ENCODE assay signal across 11 mouse cellular contexts in genomic region chr15:83740676-83741422, GRCm38 (mm10). TPM values are rescaled to one million over a fixed set of nuclear protein-coding genes. Genes with fewer than 3 reads are reported as not detected.
DNase-seq lines count a peak whose midpoint lies in the region; ATAC-seq and TF ChIP-seq lines count a peak whose summit lies in the region.
"Had no signal": no experiment of that assay in that cellular context is flagged by ENCODE, and none has a peak within 500 bp of the region (broad histone marks: within the 10 kb centered on the region; RNA-seq: fewer than 3 reads in every experiment).

No protein-coding gene starts in this region.

- no peaks in the 10 kb centered on the region for H3K9me3 ChIP-seq in forebrain, embryonic 14.5 days (replicated peaks; ENCODE audit: control insufficient read depth, low read length)
- no peaks in the 10 kb centered on the region for H3K9me3 ChIP-seq in limb, embryonic 10.5 days (replicated peaks)
- H3K9me3 ChIP-seq in stomach, embryonic 15.5 days = no peaks in the 10 kb centered on the region

- ATAC-seq in forebrain, embryonic 14.5 days = no peak
- ATAC-seq in stomach, embryonic 15.5 days (ENCODE audit: insufficient read depth, low FRiP score, low read depth) = no peak

- intact Hi-C loops in left cerebral cortex, adult 2 months (cut with DNase I) = no loop called here
- intact Hi-C loops in left cerebral cortex, postnatal 4 days (cut with DNase I) = no loop called here

- H3K36me3 ChIP-seq in forebrain, embryonic 14.5 days (ENCODE audit: control insufficient read depth, insufficient read depth, low read length) = no peaks in the 10 kb centered on the region
- H3K36me3 ChIP-seq in limb, embryonic 10.5 days = no peaks in the 10 kb centered on the region
- no peaks in the 10 kb centered on the region for H3K36me3 ChIP-seq in stomach, embryonic 15.5 days

- H3K4me2 ChIP-seq in forebrain, embryonic 14.5 days (ENCODE audit: low read length) = no peak overlapping the region
- no peak overlapping the region for H3K4me2 ChIP-seq in stomach, embryonic 15.5 days

- H3K9ac ChIP-seq in forebrain, embryonic 14.5 days (ENCODE audit: low read length) = no peak overlapping the region
- no peak overlapping the region for H3K9ac ChIP-seq in stomach, embryonic 15.5 days

- no peak overlapping the region for H3K4me3 ChIP-seq in left cerebral cortex, adult 2 months
- no peak overlapping the region for H3K4me3 ChIP-seq in forebrain, embryonic 14.5 days (ENCODE audit: low read depth, low read length)
- peak overlapping the region; percentile 25; the same call in 1 of the 2 replicates for H3K4me3 ChIP-seq in limb, embryonic 10.5 days
- no peak overlapping the region for H3K4me3 ChIP-seq in stomach, embryonic 15.5 days (replicated peaks)

- H3K27ac ChIP-seq in left cerebral cortex, adult 2 months = no peak overlapping the region
- H3K27ac ChIP-seq in forebrain, embryonic 14.5 days (ENCODE audit: low read depth, low read length) = no peak overlapping the region
- H3K27ac ChIP-seq in limb, embryonic 10.5 days = peak overlapping the region; percentile 85
- H3K27ac ChIP-seq in stomach, embryonic 15.5 days = peak overlapping the region; percentile 31

- DNase-seq in left cerebral cortex, adult 2 months (ENCODE audit: extremely low spot score in 1 of 2, low spot score in 2 of 2) = peak; percentile 43 to 47
- no peak for DNase-seq in left cerebral cortex, postnatal 4 days
- DNase-seq in forebrain, embryonic 14.5 days (ENCODE audit: low spot score) = peak; percentile 53
- peak; percentile 70 for DNase-seq in limb, embryonic 10.5 days (ENCODE audit: low spot score)
- DNase-seq in layer of hippocampus, adult 11-12 months (ENCODE audit: low spot score) = no peak
- no peak for DNase-seq in layer of hippocampus, postnatal 36 days
- DNase-seq in urinary bladder, postnatal 36 days (ENCODE audit: low spot score in 2 of 2) = no peak
- DNase-seq: cerebellum, adult 8-10 months had no signal

- peaks cover 4% of the 10 kb centered on the region; the same call in 1 of the 2 replicates for H3K4me1 ChIP-seq in forebrain, embryonic 14.5 days (ENCODE audit: control insufficient read depth, insufficient read depth, low read length)
- peaks cover 57% of the 10 kb centered on the region for H3K4me1 ChIP-seq in limb, embryonic 10.5 days
- 0 out of 2 replicates have a peak, but pooled peaks cover 6% of the 10 kb centered on the region for H3K4me1 ChIP-seq in stomach, embryonic 15.5 days

- WGBS in forebrain, embryonic 14.5 days = 23% methylated on average over 21 of the region's 21 CpGs
- WGBS in limb, embryonic 10.5 days = 14% methylated on average over 21 of the region's 21 CpGs
- WGBS in stomach, embryonic 15.5 days = 21% methylated on average over 21 of the region's 21 CpGs

- TF ChIP-seq CTCF in left cerebral cortex, adult 2 months (IDR thresholded peaks at IDR 0.05) = no peak

- H3K27me3 ChIP-seq in forebrain, embryonic 14.5 days (replicated peaks; ENCODE audit: control insufficient read depth, insufficient read depth, low read length) = no peaks in the 10 kb centered on the region
- H3K27me3 ChIP-seq in limb, embryonic 10.5 days (ENCODE audit: low read depth, poor library complexity, severe bottlenecking) = no peaks in the 10 kb centered on the region
- H3K27me3 ChIP-seq in stomach, embryonic 15.5 days (replicated peaks) = no peaks in the 10 kb centered on the region

RNA-seq across cellular contexts. Expression of gene Scube1, which starts 16.0 kb away (rescaled TPM):
- total RNA-seq in left cerebral cortex, adult 2 months (2021) = 10 to 100 TPM; 72.2 to 74.2 TPM
- total RNA-seq in left cerebral cortex, postnatal 4 days (2021) = 10 to 100 TPM; 61.6 to 73.2 TPM
- polyA plus RNA-seq in forebrain, embryonic 14.5 days (2014; fragmentation: Nextera tagmentation; extraction: Ambion mirVana) = 8.2 and 13.6 TPM in 2 replicates
- 124 TPM in 2 replicates for polyA plus RNA-seq in limb, embryonic 10.5 days (2016; fragmentation: Nextera tagmentation; extraction: Ambion mirVana)
- polyA plus RNA-seq in stomach, embryonic 15.5 days (2015; fragmentation: Nextera tagmentation; extraction: Ambion mirVana) = 10.3 and 10.9 TPM in 2 replicates
- 10 to 100 TPM; 19.3 to 21.8 TPM for total RNA-seq in layer of hippocampus, postnatal 36 days (2021)
- total RNA-seq: MEL; monocyte, adult 5-6 weeks had no signal

RNA-seq across cellular contexts. Expression of gene Mpped1, which starts 38.4 kb away (rescaled TPM):
- total RNA-seq in left cerebral cortex, adult 2 months (2021) = 100 to 1,000 TPM; 201 to 208 TPM
- total RNA-seq in left cerebral cortex, postnatal 4 days (2021) = 100 to 1,000 TPM; 444 to 539 TPM
- 194 and 262 TPM in 2 replicates for polyA plus RNA-seq in forebrain, embryonic 14.5 days (2014; fragmentation: Nextera tagmentation; extraction: Ambion mirVana)
- 2.4 and 3.8 TPM in 2 replicates for polyA plus RNA-seq in limb, embryonic 10.5 days (2016; fragmentation: Nextera tagmentation; extraction: Ambion mirVana)
- polyA plus RNA-seq in stomach, embryonic 15.5 days (2015; fragmentation: Nextera tagmentation; extraction: Ambion mirVana) = 0.88 and 1.1 TPM in 2 replicates
- 100 to 1,000 TPM; 167 to 170 TPM for total RNA-seq in layer of hippocampus, postnatal 36 days (2021)
- total RNA-seq: MEL; monocyte, adult 5-6 weeks had no signal

Comparison
In these comparisons a context has a peak if more than half of its experiments do, and no peak if none do; other contexts are left out.
1. DNase-seq: peak in left cerebral cortex, adult 2 months (2 of 2), forebrain, embryonic 14.5 days (single experiment) and limb, embryonic 10.5 days (single experiment); none in left cerebral cortex, postnatal 4 days (single experiment), layer of hippocampus, adult 11-12 months (single experiment), layer of hippocampus, postnatal 36 days (0 of 2) and urinary bladder, postnatal 36 days (0 of 2).
2. H3K27ac ChIP-seq: peak in limb, embryonic 10.5 days (single experiment) and stomach, embryonic 15.5 days (single experiment); none in left cerebral cortex, adult 2 months (single experiment) and forebrain, embryonic 14.5 days (single experiment).